Mouse (Mus musculus) cortical plate, adult 2 months (tissue): ENCODE results near the gene Vmn2r11.
"Not testable (repeated sequence)": the region's sequence is repeated elsewhere in the genome, so short reads cannot be mapped to it uniquely, and the experiment has no call there.

Experiments used
- CTCF ChIP-seq: fragments of 200-500 bp; IDR thresholded peaks from 2 replicates; pipeline ENCODE4 v1.5.1; 2011; ENCODE audit warnings: mild to moderate bottlenecking, control low read depth, low read length; ENCODE audit not compliant: insufficient read depth; ENCODE audit errors: extremely low read depth
- POLR2A ChIP-seq: fragments of 200-500 bp; IDR thresholded peaks from 2 replicates; pipeline ENCODE4 v1.6.1; 2011; ENCODE audit warnings: mild to moderate bottlenecking, low read length, control low read depth; ENCODE audit not compliant: insufficient read depth; ENCODE audit errors: extremely low read depth

DNA sequence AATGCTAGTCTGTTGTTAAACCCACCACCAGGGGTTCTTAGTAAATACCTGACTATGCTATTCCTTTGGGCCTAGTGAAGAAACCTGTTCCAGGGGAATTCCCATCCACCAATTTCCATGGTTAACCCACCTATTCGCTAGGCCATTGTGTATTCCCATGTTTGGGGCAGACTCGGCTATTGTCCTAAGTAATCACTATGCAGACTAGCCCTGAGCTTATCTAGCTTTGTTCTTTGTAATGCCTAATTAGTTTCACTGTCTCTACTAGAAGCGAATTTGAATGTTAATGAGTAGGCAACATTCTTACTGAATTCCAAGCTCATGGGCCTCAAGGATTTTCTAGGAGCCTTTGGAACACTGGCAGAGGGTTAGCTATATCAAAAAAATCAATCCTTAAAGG, 37.1 kb upstream of the Vmn2r11 start:
- not testable (repeated sequence) for TF ChIP-seq CTCF, POLR2A
